Mouse (Mus musculus) limb, embryonic 14.5 days (tissue): Measurements from ENCODE around the gene Tmem110. TPM values are rescaled to one million over a fixed set of nuclear protein-coding genes. Genes with fewer than 3 reads are reported as not detected.

Source experiments
- ATAC-seq: fragments of 200-750 bp; cut with Nextera tagmentation; 2 replicates; pipeline ENCODE4 v1.8.0; 2017; ENCODE audit warnings: low read depth, moderate number of reproducible peaks, moderate TSS enrichment; ENCODE audit not compliant: low FRiP score
- DNase-seq: peaks from one replicate; pipeline ENCODE4 v3.0.0-alpha.2; 2015; ENCODE audit warnings: low spot score
- H3K27ac ChIP-seq: fragments of 300-500 bp; sonication (generic); replicated peaks from 2 replicates; pipeline ENCODE4 v1.5.1; 2014; ENCODE audit warnings: low read depth, mild to moderate bottlenecking, low read length, moderate library complexity, mixed read lengths
- H3K27me3 ChIP-seq: fragments of 300-500 bp; sonication (generic); 2 replicates; pipeline ENCODE4 v1.6.1; 2014; ENCODE audit warnings: low read length, mixed read lengths; ENCODE audit not compliant: control insufficient read depth, insufficient read depth
- H3K36me3 ChIP-seq: fragments of 300-500 bp; sonication (generic); 2 replicates; pipeline ENCODE4 v1.6.1; 2014; ENCODE audit warnings: mild to moderate bottlenecking, low read length, moderate library complexity, mixed read lengths; ENCODE audit not compliant: control insufficient read depth, insufficient read depth
- H3K4me1 ChIP-seq: fragments of 300-500 bp; sonication (generic); 2 replicates; pipeline ENCODE4 v1.6.1; 2014; ENCODE audit warnings: antibody characterized with exemption, low read length, mixed read lengths; ENCODE audit not compliant: control insufficient read depth, insufficient read depth
- H3K4me2 ChIP-seq: fragments of 300-500 bp; sonication (generic); replicated peaks from 2 replicates; pipeline ENCODE4 v1.6.1; 2014; ENCODE audit warnings: low read depth, mild to moderate bottlenecking, low read length, moderate library complexity; ENCODE audit not compliant: severe bottlenecking
- H3K4me3 ChIP-seq: fragments of 300-500 bp; sonication (generic); replicated peaks from 2 replicates; pipeline ENCODE4 v1.5.1; 2014; ENCODE audit warnings: low read length
- H3K9ac ChIP-seq: fragments of 300-500 bp; sonication (generic); 2 replicates; pipeline ENCODE4 v1.6.1; 2014; ENCODE audit warnings: mild to moderate bottlenecking, low read depth, low read length, moderate library complexity; ENCODE audit not compliant: severe bottlenecking
- H3K9me3 ChIP-seq: fragments of 300-500 bp; sonication (generic); 2 replicates; pipeline ENCODE4 v1.6.1; 2016; ENCODE audit warnings: low read length; ENCODE audit not compliant: control insufficient read depth
- POLR2A ChIP-seq: fragments of 200-500 bp; IDR thresholded peaks from 2 replicates; pipeline ENCODE4 v1.8.0; 2012; ENCODE audit warnings: inconsistent platforms, mild to moderate bottlenecking, moderate library complexity, borderline replicate concordance; ENCODE audit not compliant: insufficient read depth, insufficient read length; ENCODE audit errors: extremely low read depth
- WGBS: fragments of 180-500 bp; shearing (Covaris S2); extraction: QIAGEN DNeasy Blood & Tissue Kit; methylation state at CpG from one replicate; pipeline ENCODE4 v1.1.7; 2014; 5-methylcytosine and 5-hydroxymethylcytosine counted together
- polyA plus RNA-seq, 2 experiments: library from polyadenylated mRNA; depleted of rRNA in 1 of 2; stranded (reverse) in 1 of 2; unstranded in 1 of 2; fragments of >200 nt; fragmentation: Nextera tagmentation in 1 of 2; extraction: Ambion mirVana in 1 of 2; gene quantifications; 2 replicates each; pipeline versions ENCODE4 v1.2.1 to v1.2.3; 2012 to 2014

Tmem110 gene
- polyA plus RNA-seq, 2 experiments: 31.3 to 33.4 TPM

DNA sequence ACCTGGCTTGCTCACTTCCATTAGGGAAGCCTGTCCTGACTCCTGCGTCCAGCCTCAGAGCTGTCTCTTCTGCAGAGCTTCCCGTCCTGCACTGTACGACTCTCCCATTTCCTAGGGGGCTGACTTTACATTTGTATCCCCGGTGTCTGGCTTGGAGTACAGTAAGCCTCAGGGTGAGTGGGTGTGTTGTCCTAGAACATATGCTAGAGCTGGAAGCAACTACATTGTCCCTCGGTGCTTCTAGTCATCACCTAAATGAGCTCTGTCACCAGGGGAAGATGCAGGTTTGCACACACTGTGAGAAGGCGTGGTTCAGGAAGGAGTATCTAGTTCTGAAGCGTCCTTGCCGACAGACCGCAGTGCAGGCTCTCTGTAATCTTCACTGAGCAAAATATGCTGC, 37.0 kb downstream of the Tmem110 start:
- Histone ChIP-seq H3K4me3 (no peak overlapping the region), H3K36me3 (peaks cover 19% of the 10 kb centered on the region), H3K4me2 (no peak overlapping the region), H3K27me3 (no peaks in the 10 kb centered on the region), H3K4me1 (no peaks in the 10 kb centered on the region), H3K27ac (no peak overlapping the region), H3K9ac (no peak overlapping the region), H3K9me3 (no peaks in the 10 kb centered on the region)
- no peak for TF ChIP-seq POLR2A
- no peak for ATAC-seq
- DNase-seq: no peak
- 87% methylated on average over 9 of the region's 9 CpGs for WGBS

DNA sequence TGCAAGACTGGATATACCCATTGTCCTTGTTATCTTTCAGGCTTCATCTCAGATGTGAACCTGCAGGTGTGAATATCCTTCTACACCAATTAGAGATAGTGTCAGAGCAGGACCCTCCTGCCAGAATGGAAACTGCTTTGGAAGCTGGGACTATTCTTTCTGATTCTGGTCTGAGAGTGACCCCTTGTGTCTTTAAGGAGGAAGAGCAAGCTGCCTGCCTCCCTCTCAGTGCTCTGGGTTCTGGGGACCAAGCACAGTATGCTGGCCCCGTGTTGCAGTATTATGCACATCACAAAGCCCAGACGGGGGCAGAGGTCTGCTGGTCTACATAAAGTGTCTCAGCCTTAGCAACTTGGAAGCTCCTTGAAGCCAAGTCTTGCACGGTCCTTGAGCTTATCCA, 39.9 kb downstream of the Tmem110 start:
- 63% methylated on average over 3 of the region's 3 CpGs for WGBS

DNA sequence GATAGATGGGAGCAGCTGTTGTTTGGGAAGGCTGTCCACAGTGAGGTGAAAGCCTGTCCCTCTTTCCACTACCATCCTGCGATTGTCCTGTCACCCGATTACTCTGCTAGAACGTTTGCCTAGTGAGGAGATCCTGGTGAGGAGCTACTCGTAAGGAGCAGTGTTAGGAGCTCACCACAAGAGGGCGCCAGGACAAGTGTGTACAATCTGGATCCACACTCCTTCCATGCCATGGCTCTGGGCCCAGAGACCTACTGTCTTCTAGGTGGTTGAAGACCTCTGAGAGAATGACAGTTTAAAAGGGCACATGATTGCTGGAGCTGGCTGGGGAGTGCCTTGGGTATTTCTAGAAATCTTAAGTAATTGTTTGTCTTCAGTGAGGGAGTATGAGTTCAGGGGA, 41.7 kb downstream of the Tmem110 start:
- peak; percentile 78 for DNase-seq
- WGBS: 31% methylated on average over 5 of the region's 5 CpGs
- H3K4me3 ChIP-seq: no peak overlapping the region
- TF ChIP-seq POLR2A: no peak
- no peak for ATAC-seq
- H3K9me3 ChIP-seq: no peaks in the 10 kb centered on the region
- no peak overlapping the region for H3K4me2 ChIP-seq
- H3K27me3 ChIP-seq: no peaks in the 10 kb centered on the region
- no peak overlapping the region for H3K9ac ChIP-seq
- H3K36me3 ChIP-seq: peaks cover 24% of the 10 kb centered on the region
- H3K27ac ChIP-seq: no peak overlapping the region
- peaks cover 24% of the 10 kb centered on the region for H3K4me1 ChIP-seq

More for the DNA sequence above, 39.9 kb downstream of the Tmem110 start:
- H3K27me3 ChIP-seq: no peaks in the 10 kb centered on the region
- H3K9ac ChIP-seq: no peak overlapping the region
- H3K27ac ChIP-seq: no peak overlapping the region
- DNase-seq (peak; percentile 26), ATAC-seq (no peak)
- H3K9me3 ChIP-seq: no peaks in the 10 kb centered on the region
- peaks cover 24% of the 10 kb centered on the region for H3K36me3 ChIP-seq
- H3K4me3 ChIP-seq: no peak overlapping the region
- peaks cover 14% of the 10 kb centered on the region for H3K4me1 ChIP-seq
- H3K4me2 ChIP-seq: no peak overlapping the region
- TF ChIP-seq POLR2A: no peak

DNA sequence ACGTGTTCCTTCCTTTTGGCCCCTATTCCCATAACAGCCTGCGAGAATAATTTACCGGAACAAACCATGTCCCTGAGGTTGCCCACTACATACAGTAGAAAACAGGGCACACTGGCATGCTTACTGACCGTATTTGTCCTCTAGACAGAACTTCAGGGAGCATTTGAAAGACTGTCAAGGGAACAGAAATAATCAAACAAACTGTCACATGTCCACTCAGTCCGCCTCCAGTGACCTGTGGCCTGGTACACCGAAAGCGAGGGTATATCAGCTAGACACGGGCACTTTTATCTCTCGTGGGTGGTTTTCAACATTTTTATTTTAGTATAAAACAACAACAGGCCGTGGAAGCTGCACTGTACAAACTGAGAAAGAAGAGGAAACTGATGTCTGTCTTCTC, 43.4 kb downstream of the Tmem110 start:
- Histone ChIP-seq H3K36me3 (peaks cover 39% of the 10 kb centered on the region), H3K4me1 (peaks cover 24% of the 10 kb centered on the region), H3K9me3 (no peaks in the 10 kb centered on the region), H3K4me2 (no peak overlapping the region), H3K4me3 (no peak overlapping the region), H3K27me3 (no peaks in the 10 kb centered on the region), H3K9ac (no peak overlapping the region), H3K27ac (no peak overlapping the region)
- TF ChIP-seq POLR2A: no peak
- 94% methylated on average over 10 of the region's 10 CpGs for WGBS
- DNase-seq (no peak), ATAC-seq (no peak)

DNA sequence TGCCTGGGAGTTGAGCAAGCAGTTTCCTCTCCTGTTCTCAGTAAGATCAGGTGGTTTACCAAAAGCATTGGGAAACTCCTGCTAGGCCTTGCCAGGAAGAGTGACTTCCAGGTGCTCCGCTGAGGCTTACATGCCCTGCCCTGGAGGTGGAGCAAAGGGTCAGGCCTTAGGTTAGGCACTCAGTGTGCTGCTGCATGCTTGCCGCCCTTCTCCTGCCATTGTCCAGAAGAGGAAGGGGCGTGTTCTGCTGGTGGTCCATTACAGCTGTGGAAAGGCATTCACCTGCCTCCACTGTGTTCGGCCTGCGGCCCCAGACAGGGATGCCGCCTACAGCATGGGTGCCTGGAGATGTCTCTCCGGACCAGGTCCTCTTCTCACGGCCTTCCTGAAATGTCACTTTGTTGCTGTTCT, 44.0 kb downstream of the Tmem110 start:
- H3K9ac ChIP-seq: peak overlapping the region; percentile 16; the same call in 1 of the 2 replicates
- no peak overlapping the region for H3K4me3 ChIP-seq
- TF ChIP-seq POLR2A: no peak
- H3K9me3 ChIP-seq: no peaks in the 10 kb centered on the region
- WGBS: 88% methylated on average over 8 of the region's 8 CpGs
- H3K27me3 ChIP-seq: no peaks in the 10 kb centered on the region
- DNase-seq (no peak), ATAC-seq (no peak)
- H3K4me2 ChIP-seq: no peak overlapping the region; the same call in 1 of the 2 replicates
- peak overlapping the region; percentile 82; the same call in 1 of the 2 replicates for H3K27ac ChIP-seq
- H3K36me3 ChIP-seq: peaks cover 42% of the 10 kb centered on the region
- peaks cover 24% of the 10 kb centered on the region for H3K4me1 ChIP-seq
